Comparison of ENCODE assay signal across 19 mouse cellular contexts in the genomic region with DNA sequence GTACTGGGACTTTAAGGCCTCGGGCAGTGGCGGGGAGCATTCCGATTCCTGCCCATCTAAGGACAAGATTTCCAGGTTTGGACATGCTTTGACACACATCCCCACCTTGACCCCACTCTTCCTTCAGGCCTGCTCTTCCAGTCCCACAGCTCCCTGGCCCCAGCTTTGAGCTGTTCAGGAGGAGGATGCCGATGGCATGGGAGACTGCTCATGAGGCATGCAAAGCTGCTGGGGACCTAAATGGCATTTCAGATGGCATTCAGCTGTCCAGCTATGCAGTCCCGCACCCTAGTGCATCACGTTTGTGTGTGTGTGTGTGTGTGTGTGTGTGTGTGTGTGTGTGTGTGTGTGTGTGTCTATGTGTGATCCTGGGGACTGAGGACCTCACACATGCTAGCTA. TPM values are rescaled to one million over a fixed set of nuclear protein-coding genes. Genes with fewer than 3 reads are reported as not detected.
A peak's percentile ranks its signal among the peaks of the same experiment; 100 is the strongest.
DNase-seq lines count a peak whose midpoint lies in the region; ATAC-seq and TF ChIP-seq lines count a peak whose summit lies in the region.
"Had no signal": no experiment of that assay in that cellular context is flagged by ENCODE, and none has a peak within 500 bp of the region (broad histone marks: within the 10 kb centered on the region; RNA-seq: fewer than 3 reads in every experiment).

No protein-coding gene starts in this region.

- peaks cover 60% of the 10 kb centered on the region for H3K36me3 ChIP-seq in kidney, embryonic 15.5 days
- peaks cover 5% of the 10 kb centered on the region; the same call in 1 of the 2 replicates for H3K36me3 ChIP-seq in midbrain, embryonic 11.5 days (ENCODE audit: control insufficient read depth, insufficient read depth, low read length)
- no peaks in the 10 kb centered on the region for H3K36me3 ChIP-seq in midbrain, postnatal 0 days (ENCODE audit: insufficient read depth, low read length)
- peaks cover 85% of the 10 kb centered on the region for H3K36me3 ChIP-seq in embryonic facial prominence, embryonic 10.5 days (replicated peaks)

- no peak for TF ChIP-seq CTCF in midbrain, postnatal 0 days (IDR thresholded peaks at IDR 0.05)

- H3K27ac ChIP-seq in kidney, embryonic 15.5 days, result peak overlapping the region; percentile 70
- no peak overlapping the region for H3K27ac ChIP-seq in midbrain, embryonic 11.5 days (ENCODE audit: low read depth, low read length)
- H3K27ac ChIP-seq in midbrain, postnatal 0 days (ENCODE audit: low read depth, low read length), result no peak overlapping the region
- no peak overlapping the region for H3K27ac ChIP-seq in embryonic facial prominence, embryonic 10.5 days (replicated peaks)
- H3K27ac ChIP-seq: forebrain, embryonic 13.5 days; heart, embryonic 13.5 days; hindbrain, embryonic 12.5 days had no signal

- ATAC-seq in kidney, embryonic 15.5 days (replicated peaks; ENCODE audit: low FRiP score), result peak; percentile 75
- no peak for ATAC-seq in midbrain, embryonic 11.5 days (ENCODE audit: low FRiP score)
- no peak for ATAC-seq in midbrain, postnatal 0 days (ENCODE audit: low FRiP score)
- ATAC-seq: forebrain, embryonic 13.5 days; forebrain, postnatal 0 days had no signal

- no peak overlapping the region for H3K4me2 ChIP-seq in kidney, embryonic 15.5 days
- no peak overlapping the region for H3K4me2 ChIP-seq in midbrain, embryonic 11.5 days
- no peak overlapping the region for H3K4me2 ChIP-seq in midbrain, postnatal 0 days (ENCODE audit: low read depth, low read length, poor library complexity, severe bottlenecking)
- H3K4me2 ChIP-seq: forebrain, embryonic 13.5 days; heart, embryonic 13.5 days; hindbrain, embryonic 12.5 days had no signal

- H3K9me3 ChIP-seq in kidney, embryonic 15.5 days (replicated peaks), result no peaks in the 10 kb centered on the region
- no peaks in the 10 kb centered on the region for H3K9me3 ChIP-seq in midbrain, embryonic 11.5 days (ENCODE audit: control insufficient read depth, low read length)
- H3K9me3 ChIP-seq in midbrain, postnatal 0 days (ENCODE audit: low read length), result no peaks in the 10 kb centered on the region
- no peaks in the 10 kb centered on the region for H3K9me3 ChIP-seq in embryonic facial prominence, embryonic 10.5 days
- H3K9me3 ChIP-seq: forebrain, embryonic 13.5 days; heart, embryonic 13.5 days; hindbrain, embryonic 12.5 days had no signal

- WGBS in kidney, embryonic 15.5 days, result 52% methylated on average over 6 of the region's 6 CpGs
- 85% methylated on average over 6 of the region's 6 CpGs for WGBS in midbrain, embryonic 11.5 days
- WGBS in midbrain, postnatal 0 days, result 77% methylated on average over 6 of the region's 6 CpGs
- WGBS in embryonic facial prominence, embryonic 10.5 days, result 69% methylated on average over 6 of the region's 6 CpGs

- H3K9ac ChIP-seq in kidney, embryonic 15.5 days, result no peak overlapping the region
- H3K9ac ChIP-seq in midbrain, embryonic 11.5 days (ENCODE audit: low read length), result no peak overlapping the region
- no peak overlapping the region for H3K9ac ChIP-seq in midbrain, postnatal 0 days (replicated peaks; ENCODE audit: low read length, poor library complexity, severe bottlenecking)
- H3K9ac ChIP-seq: forebrain, embryonic 13.5 days; forebrain, postnatal 0 days; heart, embryonic 13.5 days; hindbrain, embryonic 12.5 days had no signal

- H3K4me3 ChIP-seq in kidney, embryonic 15.5 days (replicated peaks), result no peak overlapping the region
- H3K4me3 ChIP-seq in midbrain, embryonic 11.5 days (ENCODE audit: low read depth, low read length), result no peak overlapping the region
- no peak overlapping the region for H3K4me3 ChIP-seq in midbrain, postnatal 0 days (ENCODE audit: low read depth, low read length)
- H3K4me3 ChIP-seq in embryonic facial prominence, embryonic 10.5 days, result no peak overlapping the region
- H3K4me3 ChIP-seq: forebrain, embryonic 13.5 days; heart, embryonic 13.5 days; hindbrain, embryonic 12.5 days had no signal

- no peaks in the 10 kb centered on the region for H3K27me3 ChIP-seq in kidney, embryonic 15.5 days
- H3K27me3 ChIP-seq in midbrain, embryonic 11.5 days (ENCODE audit: control insufficient read depth, insufficient read depth, low read length), result no peaks in the 10 kb centered on the region
- no peaks in the 10 kb centered on the region for H3K27me3 ChIP-seq in midbrain, postnatal 0 days (ENCODE audit: insufficient read depth, low read length)
- no peaks in the 10 kb centered on the region for H3K27me3 ChIP-seq in embryonic facial prominence, embryonic 10.5 days (replicated peaks; ENCODE audit: low read depth, poor library complexity, severe bottlenecking)
- H3K27me3 ChIP-seq: forebrain, embryonic 13.5 days; heart, embryonic 13.5 days; hindbrain, embryonic 12.5 days had no signal

- H3K4me1 ChIP-seq in kidney, embryonic 15.5 days, result peaks cover 64% of the 10 kb centered on the region
- H3K4me1 ChIP-seq in midbrain, embryonic 11.5 days (ENCODE audit: control insufficient read depth, insufficient read depth, low read length), result peaks cover 5% of the 10 kb centered on the region
- H3K4me1 ChIP-seq in midbrain, postnatal 0 days (ENCODE audit: insufficient read depth, low read length), result no peaks in the 10 kb centered on the region
- peaks cover 55% of the 10 kb centered on the region for H3K4me1 ChIP-seq in embryonic facial prominence, embryonic 10.5 days

- DNase-seq in kidney, adult 8-10 months, result no peak
- DNase-seq in midbrain, embryonic 11.5 days (ENCODE audit: low spot score, missing footprints), result peak; percentile 84
- DNase-seq in midbrain, postnatal 0 days (ENCODE audit: low spot score), result no peak
- peak; percentile 34 for DNase-seq in embryonic facial prominence, embryonic 10.5 days (ENCODE audit: low spot score)
- DNase-seq in kidney, postnatal 14 days, result peak; percentile 30
- DNase-seq in cerebellum, postnatal 25 days, result no peak
- no peak for DNase-seq in heart, adult 11 months
- DNase-seq: adrenal gland, postnatal 10 days; cerebellum, adult 11-12 months; cerebellum, adult 9-10 months; cerebellum, postnatal 36 days; forebrain, postnatal 0 days; gastrocnemius, postnatal 14 days; heart, postnatal 4 days had no signal

RNA-seq across cellular contexts. Expression of a gene that starts 8.5 kb away (rescaled TPM):
- polyA plus RNA-seq in kidney, embryonic 15.5 days (2015; fragmentation: Nextera tagmentation; extraction: Ambion mirVana), result 27.0 and 29.2 TPM in 2 replicates
- polyA plus RNA-seq in midbrain, embryonic 11.5 days (2014; fragmentation: Nextera tagmentation; extraction: Ambion mirVana), result 35.7 and 40.2 TPM in 2 replicates
- 2.2 and 4.4 TPM in 2 replicates for total RNA-seq in midbrain, postnatal 0 days (2014; rRNA removed)
- 3.1 and 3.2 TPM in 2 replicates for polyA plus RNA-seq in midbrain, postnatal 0 days (2015; fragmentation: Nextera tagmentation; extraction: Ambion mirVana)
- polyA plus RNA-seq in embryonic facial prominence, embryonic 10.5 days (2016; fragmentation: Nextera tagmentation; extraction: Ambion mirVana), result 37.8 and 39.6 TPM in 2 replicates
- total RNA-seq: gastrocnemius, adult 18-20 months had no signal

RNA-seq across cellular contexts. Expression of a gene that starts 49.8 kb away (rescaled TPM):
- 7.0 and 8.2 TPM in 2 replicates for polyA plus RNA-seq in kidney, embryonic 15.5 days (2015; fragmentation: Nextera tagmentation; extraction: Ambion mirVana)
- polyA plus RNA-seq in midbrain, embryonic 11.5 days (2014; fragmentation: Nextera tagmentation; extraction: Ambion mirVana), result 10.1 and 11.3 TPM in 2 replicates
- total RNA-seq in midbrain, postnatal 0 days (2014; rRNA removed), result 0.27 and 0.85 TPM in 2 replicates
- polyA plus RNA-seq in midbrain, postnatal 0 days (2015; fragmentation: Nextera tagmentation; extraction: Ambion mirVana), result 1.6 and 2.3 TPM in 2 replicates
- 12.4 and 13.7 TPM in 2 replicates for polyA plus RNA-seq in embryonic facial prominence, embryonic 10.5 days (2016; fragmentation: Nextera tagmentation; extraction: Ambion mirVana)

Comparison
In these comparisons a context has a peak if more than half of its experiments do, and no peak if none do; other contexts are left out.
1. DNase-seq: peak in midbrain, embryonic 11.5 days (single experiment), embryonic facial prominence, embryonic 10.5 days (single experiment) and kidney, postnatal 14 days (single experiment); none in kidney, adult 8-10 months (0 of 2), midbrain, postnatal 0 days (single experiment), cerebellum, postnatal 25 days (0 of 2) and heart, adult 11 months (single experiment).